Mouse (Mus musculus) testis, adult 2 months (tissue): ENCODE data around the gene Wfdc12.

ENCODE experiments used
- CTCF ChIP-seq: fragments of 200-500 bp; IDR thresholded peaks from 2 replicates; pipeline ENCODE4 v1.5.1; 2012; ENCODE audit warnings: low read depth, mild to moderate bottlenecking, inconsistent platforms, low read length, moderate library complexity; ENCODE audit not compliant: control insufficient read depth, insufficient read depth, insufficient replicate concordance
- POLR2A ChIP-seq: fragments of 200-500 bp; IDR thresholded peaks from 2 replicates; pipeline ENCODE4 v1.6.1; 2012; ENCODE audit warnings: low read depth, mild to moderate bottlenecking, inconsistent platforms, low read length, moderate library complexity; ENCODE audit not compliant: control insufficient read depth

DNA sequence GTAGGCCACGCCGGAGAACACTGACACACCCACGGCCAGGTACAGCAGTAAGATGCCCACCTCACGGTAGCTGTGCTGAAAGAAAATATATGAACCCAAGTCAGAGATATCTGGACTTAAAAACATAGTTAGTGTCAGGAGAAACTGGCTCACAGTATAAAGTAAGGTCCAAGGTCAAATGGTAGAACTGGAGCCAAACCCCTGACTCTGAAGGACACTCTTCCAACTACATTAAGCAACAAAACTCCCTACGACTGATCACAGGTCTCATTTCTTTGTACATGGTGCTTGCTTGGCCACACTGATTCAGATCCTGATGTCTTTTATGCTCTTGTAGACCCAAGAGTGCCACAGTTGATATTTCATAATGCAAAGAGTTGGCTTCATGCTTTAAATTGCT, 25.5 kb downstream of the Wfdc12 start:
- TF ChIP-seq CTCF (no peak), POLR2A (no peak)
